Mouse (Mus musculus) stomach, embryonic 14.5 days (tissue): ENCODE results near the gene Asic4. TPM values are rescaled to one million over a fixed set of nuclear protein-coding genes. Genes with fewer than 3 reads are reported as not detected.
A peak's percentile ranks its signal among the peaks of the same experiment; 100 is the strongest.

Source experiments
- ATAC-seq: fragments of 200-750 bp; cut with Nextera tagmentation; 2 replicates; pipeline ENCODE4 v1.8.0; 2017; ENCODE audit warnings: low read depth, moderate TSS enrichment; ENCODE audit not compliant: insufficient number of reproducible peaks, insufficient read depth, low FRiP score
- H3K27ac ChIP-seq: fragments of 300-500 bp; sonication (generic); 2 replicates; pipeline ENCODE4 v1.5.1; 2014; ENCODE audit warnings: mild to moderate bottlenecking, low read length, moderate library complexity, mixed read lengths
- H3K27me3 ChIP-seq: fragments of 300-500 bp; sonication (generic); 2 replicates; pipeline ENCODE4 v1.6.1; 2014; ENCODE audit warnings: low read length, control low read depth, mixed read lengths; ENCODE audit not compliant: control insufficient read depth, insufficient read depth
- H3K36me3 ChIP-seq: fragments of 300-500 bp; sonication (generic); 2 replicates; pipeline ENCODE4 v1.6.1; 2014; ENCODE audit warnings: mild to moderate bottlenecking, control low read depth, low read length, moderate library complexity, mixed read lengths; ENCODE audit not compliant: control insufficient read depth, insufficient read depth
- H3K4me1 ChIP-seq: fragments of 300-500 bp; sonication (generic); 2 replicates; pipeline ENCODE4 v1.6.1; 2014; ENCODE audit warnings: low read length, control low read depth, mixed read lengths; ENCODE audit not compliant: control insufficient read depth, insufficient read depth
- H3K4me2 ChIP-seq: fragments of 300-500 bp; sonication (generic); replicated peaks from 2 replicates; pipeline ENCODE4 v1.6.1; 2014; ENCODE audit warnings: low read depth, low read length, control low read depth
- H3K4me3 ChIP-seq: fragments of 300-500 bp; sonication (generic); 2 replicates; pipeline ENCODE4 v1.5.1; 2014; ENCODE audit warnings: low read depth, low read length, control low read depth
- H3K9ac ChIP-seq: fragments of 300-500 bp; sonication (generic); replicated peaks from 2 replicates; pipeline ENCODE4 v1.6.1; 2014; ENCODE audit warnings: low read depth, mild to moderate bottlenecking, control low read depth, low read length, moderate library complexity, mixed read lengths
- H3K9me3 ChIP-seq: fragments of 300-500 bp; sonication (generic); 2 replicates; pipeline ENCODE4 v1.6.1; 2016; ENCODE audit warnings: low read depth, low read length, control low read depth; ENCODE audit not compliant: control insufficient read depth
- WGBS: fragments of 180-500 bp; shearing (Covaris S2); extraction: QIAGEN DNeasy Blood & Tissue Kit; methylation state at CpG from one replicate; pipeline ENCODE4 v1.1.7; 2014; 5-methylcytosine and 5-hydroxymethylcytosine counted together
- polyA plus RNA-seq: library from polyadenylated mRNA; unstranded; fragments of >200 nt; fragmentation: Nextera tagmentation; extraction: Ambion mirVana; gene quantifications from 2 replicates; pipeline ENCODE4 v1.2.1, GENCODE M21; 2014

Gene Asic4
- polyA plus RNA-seq, 1 experiment from 2014 or later, result 0.16 TPM

DNA sequence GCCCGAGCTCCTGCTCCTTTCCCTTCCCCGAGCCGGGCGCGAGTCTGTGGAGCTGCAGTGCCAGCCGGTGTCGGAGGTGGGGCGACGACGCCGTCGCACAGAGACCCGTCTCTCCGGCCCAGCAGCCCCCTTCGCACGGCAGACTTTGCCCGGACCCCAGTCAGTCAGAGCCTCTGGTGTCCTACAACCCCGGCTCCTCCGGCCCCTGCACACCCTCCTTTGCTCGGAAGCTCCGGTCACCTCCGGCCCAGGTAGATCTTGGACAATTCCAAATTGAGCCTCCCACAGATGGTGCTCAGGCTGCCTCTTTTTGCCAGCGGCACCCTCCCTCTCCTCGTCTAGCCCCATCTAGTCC lies 29.4 kb downstream of the Asic4 start:
- peak; percentile 24 for ATAC-seq
- 1% methylated on average over 21 of the region's 24 CpGs for whole genome bisulfite sequencing
- H3K4me1 ChIP-seq, result peaks cover 16% of the 10 kb centered on the region
- no peak overlapping the region for H3K9ac ChIP-seq
- 0 out of 2 replicates have a peak, but pooled peaks cover 3% of the 10 kb centered on the region for H3K27me3 ChIP-seq
- H3K36me3 ChIP-seq, result peaks cover 21% of the 10 kb centered on the region
- no peak overlapping the region for H3K27ac ChIP-seq
- H3K4me3 ChIP-seq, result peak overlapping the region; percentile 77
- peak overlapping the region; percentile 62 for H3K4me2 ChIP-seq
- no peaks in the 10 kb centered on the region for H3K9me3 ChIP-seq

DNA sequence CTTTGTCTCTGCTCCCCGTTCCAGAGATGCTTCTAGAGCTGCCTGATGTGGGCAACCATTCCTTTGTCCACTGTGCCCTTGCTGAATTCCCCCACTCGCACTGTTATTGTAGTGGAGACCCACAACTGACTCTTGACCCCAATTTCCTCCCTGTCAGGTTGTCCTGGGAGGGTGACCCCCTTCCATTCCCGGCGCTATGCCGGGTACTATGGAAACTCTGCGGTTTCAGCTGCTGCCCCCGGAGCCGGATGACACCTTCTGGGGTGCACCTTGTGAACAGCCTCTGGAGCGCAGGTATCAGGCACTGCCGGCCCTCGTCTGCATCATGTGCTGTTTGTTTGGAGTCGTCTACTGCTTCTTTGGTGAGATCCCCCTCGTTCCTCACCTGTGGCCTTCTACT lies 29.8 kb downstream of the Asic4 start:
- 0 out of 2 replicates have a peak, but pooled peaks cover 3% of the 10 kb centered on the region for H3K27me3 ChIP-seq
- H3K9me3 ChIP-seq, result no peaks in the 10 kb centered on the region
- peak overlapping the region; percentile 77 for H3K4me3 ChIP-seq
- peaks cover 16% of the 10 kb centered on the region for H3K4me1 ChIP-seq
- H3K4me2 ChIP-seq, result peak overlapping the region; percentile 62
- peaks cover 17% of the 10 kb centered on the region for H3K36me3 ChIP-seq
- no peak overlapping the region for H3K27ac ChIP-seq
- ATAC-seq, result no peak
- WGBS, result 24% methylated on average over 13 of the region's 13 CpGs
- H3K9ac ChIP-seq, result no peak overlapping the region

- H3K27me3 ChIP-seq, result peaks cover 7% of the 10 kb centered on the region; the same call in 1 of the 2 replicates
- no peak for ATAC-seq
- WGBS, result 86% methylated on average over 7 of the region's 7 CpGs
Measured at GRCm38 (mm10) chr1:75480735-75481134, 30.5 kb downstream of the Asic4 start.

DNA sequence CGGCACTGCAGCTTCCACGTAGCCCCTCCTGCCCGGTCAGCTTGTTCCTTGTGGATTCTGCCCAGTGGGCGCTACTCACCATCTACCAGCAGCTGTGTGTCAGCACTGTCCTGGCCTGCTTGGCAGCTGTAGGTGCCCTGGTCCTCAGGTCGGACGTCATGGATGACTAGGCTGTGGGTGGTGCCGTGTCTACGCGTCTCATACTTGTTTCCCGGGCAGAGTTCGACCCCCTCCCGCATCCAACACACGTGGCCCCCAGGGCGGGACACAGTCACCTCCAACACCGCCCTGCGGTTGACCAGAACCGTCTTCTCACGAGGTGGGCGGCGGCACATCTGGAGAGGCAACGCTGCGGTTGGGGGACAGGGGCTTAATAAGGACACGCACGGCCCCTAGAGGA lies 36.3 kb downstream of the Asic4 start:
- no peaks in the 10 kb centered on the region for H3K9me3 ChIP-seq
- peak overlapping the region; percentile 82; the same call in 1 of the 2 replicates for H3K4me2 ChIP-seq
- H3K4me3 ChIP-seq, result no peak overlapping the region
- no peak overlapping the region for H3K9ac ChIP-seq
- ATAC-seq, result no peak
- peaks cover 12% of the 10 kb centered on the region; the same call in 1 of the 2 replicates for H3K36me3 ChIP-seq
- H3K27me3 ChIP-seq, result peaks cover 15% of the 10 kb centered on the region
- no peak overlapping the region for H3K27ac ChIP-seq
- H3K4me1 ChIP-seq, result peaks cover 4% of the 10 kb centered on the region; the same call in 1 of the 2 replicates
- 11% methylated on average over 24 of the region's 24 CpGs for WGBS

More at GRCm38 (mm10) chr1:75480735-75481134, 30.5 kb downstream of the Asic4 start:
- peaks cover 16% of the 10 kb centered on the region for H3K4me1 ChIP-seq
- H3K4me3 ChIP-seq, result no peak overlapping the region
- no peak overlapping the region for H3K27ac ChIP-seq
- no peaks in the 10 kb centered on the region for H3K9me3 ChIP-seq
- H3K9ac ChIP-seq, result no peak overlapping the region
- no peak overlapping the region for H3K4me2 ChIP-seq
- peaks cover 10% of the 10 kb centered on the region; the same call in 1 of the 2 replicates for H3K36me3 ChIP-seq

DNA sequence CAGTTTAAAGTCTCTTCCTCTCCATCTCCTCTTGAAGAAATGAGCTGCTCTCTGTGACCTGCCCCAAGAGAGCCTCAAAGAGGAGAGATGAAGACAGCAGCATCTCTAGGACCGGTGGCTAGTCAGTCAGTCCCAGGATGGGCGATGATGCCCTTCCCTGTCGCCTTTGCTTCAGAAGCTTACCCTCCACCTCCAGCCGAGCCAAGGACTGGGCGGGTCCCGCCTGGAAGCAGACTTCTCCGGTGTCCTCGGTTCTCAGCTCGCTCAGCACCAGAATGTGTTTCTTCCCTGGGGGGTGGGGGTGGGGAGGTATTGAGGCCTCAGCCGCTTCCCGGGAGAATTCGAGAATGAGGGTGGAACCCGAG lies 36.8 kb downstream of the Asic4 start:
- no peak; the same call in 1 of the 2 replicates for ATAC-seq
- H3K4me3 ChIP-seq, result peak overlapping the region; percentile 46
- peaks cover 15% of the 10 kb centered on the region for H3K27me3 ChIP-seq
- H3K9ac ChIP-seq, result no peak overlapping the region
- H3K27ac ChIP-seq, result no peak overlapping the region
- no peaks in the 10 kb centered on the region for H3K9me3 ChIP-seq
- 2% methylated on average over 13 of the region's 13 CpGs for WGBS
- peak overlapping the region; percentile 82 for H3K4me2 ChIP-seq
- peaks cover 17% of the 10 kb centered on the region; the same call in 1 of the 2 replicates for H3K36me3 ChIP-seq
- peaks cover 4% of the 10 kb centered on the region; the same call in 1 of the 2 replicates for H3K4me1 ChIP-seq

GRCm38 (mm10) chr1:75487405-75488161 lies 37.3 kb downstream of the Asic4 start:
- no peak overlapping the region for H3K9ac ChIP-seq
- under 1% methylated on average over 62 of the region's 62 CpGs for WGBS
- peak overlapping the region; percentile 82 for H3K4me2 ChIP-seq
- H3K27ac ChIP-seq, result no peak overlapping the region
- ATAC-seq, result peak; percentile 66
- no peaks in the 10 kb centered on the region for H3K9me3 ChIP-seq
- H3K4me3 ChIP-seq, result peak overlapping the region; percentile 46
- peaks cover 23% of the 10 kb centered on the region; the same call in 1 of the 2 replicates for H3K36me3 ChIP-seq
- peaks cover 15% of the 10 kb centered on the region for H3K27me3 ChIP-seq
- peaks cover 4% of the 10 kb centered on the region; the same call in 1 of the 2 replicates for H3K4me1 ChIP-seq

DNA sequence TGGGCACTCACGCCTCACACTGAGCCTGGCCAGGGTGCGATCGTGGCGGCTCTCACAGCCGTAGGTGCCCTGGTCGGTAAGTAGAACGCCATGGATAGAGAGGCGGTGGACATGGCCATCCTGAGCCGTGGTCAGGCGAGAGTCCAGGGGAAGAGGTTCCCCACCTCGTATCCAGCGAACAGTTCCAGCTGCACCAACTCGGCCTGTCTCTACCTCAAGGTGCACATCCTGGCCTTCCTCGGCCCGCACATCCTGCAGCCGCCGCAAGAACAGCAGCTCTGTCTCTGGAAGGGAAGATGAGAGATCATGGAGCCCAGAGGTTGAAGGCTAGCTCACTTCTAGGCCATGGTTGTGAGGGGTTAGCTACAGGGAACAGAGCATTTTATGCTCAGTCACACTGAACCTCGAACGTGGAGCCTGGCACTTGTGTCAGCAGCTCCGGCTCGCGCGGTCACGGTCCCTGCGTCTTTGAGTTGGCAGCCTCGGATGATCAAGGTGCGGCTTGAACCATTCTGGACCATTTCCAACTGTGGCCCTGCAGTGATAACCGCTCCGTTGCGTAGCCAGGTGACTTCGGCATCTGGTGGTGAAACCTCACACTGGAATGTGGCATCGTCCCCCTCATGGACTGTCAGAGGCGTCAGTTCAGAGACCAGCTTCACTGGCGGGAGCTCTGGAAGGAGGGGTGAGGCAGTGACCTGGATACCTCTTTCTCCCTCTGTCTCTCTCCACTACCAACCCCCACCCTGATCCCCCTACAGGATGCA lies 40.7 kb downstream of the Asic4 start:
- H3K27me3 ChIP-seq, result peaks cover 5% of the 10 kb centered on the region; the same call in 1 of the 2 replicates
- H3K4me2 ChIP-seq, result no peak overlapping the region
- H3K4me3 ChIP-seq, result no peak overlapping the region
- H3K9ac ChIP-seq, result no peak overlapping the region
- peaks cover 30% of the 10 kb centered on the region for H3K36me3 ChIP-seq
- ATAC-seq, result no peak
- H3K4me1 ChIP-seq, result peaks cover 4% of the 10 kb centered on the region; the same call in 1 of the 2 replicates
- 86% methylated on average over 34 of the region's 34 CpGs for WGBS
- no peak overlapping the region for H3K27ac ChIP-seq
- H3K9me3 ChIP-seq, result no peaks in the 10 kb centered on the region

DNA sequence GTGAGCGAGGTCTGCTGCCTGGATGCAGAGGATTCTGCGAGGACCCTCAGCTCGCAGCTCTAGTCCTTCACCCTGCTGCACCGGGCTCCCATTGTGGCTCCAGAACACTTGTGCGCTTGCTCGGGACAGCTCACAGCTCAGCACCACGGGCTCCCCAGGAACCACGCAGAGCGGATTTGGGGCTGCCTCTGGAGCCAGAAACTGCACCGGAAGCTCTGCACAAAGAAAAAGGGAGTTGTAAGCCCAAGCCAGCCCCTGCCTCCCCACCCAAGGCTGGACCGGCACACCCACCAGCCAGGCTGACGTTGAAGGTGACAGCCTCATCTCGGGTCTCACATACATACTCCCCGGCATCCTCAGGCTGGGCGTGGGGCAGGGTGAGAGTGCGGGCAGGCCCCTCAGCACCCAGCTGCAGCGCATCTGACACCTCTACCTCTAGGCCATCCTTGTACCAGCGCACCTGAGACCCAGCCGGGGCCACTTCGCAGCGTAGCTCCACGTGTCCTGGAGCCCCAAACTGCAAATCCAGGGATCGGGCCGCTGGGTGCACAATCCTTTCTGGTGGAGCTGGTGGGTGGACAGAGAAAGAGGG lies 42.4 kb downstream of the Asic4 start:
- Histone ChIP-seq H3K4me1 (peaks cover 4% of the 10 kb centered on the region; the same call in 1 of the 2 replicates), H3K36me3 (peaks cover 46% of the 10 kb centered on the region), H3K9me3 (no peaks in the 10 kb centered on the region), H3K9ac (no peak overlapping the region), H3K27me3 (no peaks in the 10 kb centered on the region; the same call in 1 of the 2 replicates), H3K4me3 (no peak overlapping the region), H3K27ac (no peak overlapping the region), H3K4me2 (no peak overlapping the region)
- ATAC-seq, result no peak
- 57% methylated on average over 24 of the region's 24 CpGs for WGBS
